Mouse (Mus musculus): Measurements from ENCODE around the gene Minar1. TPM values are rescaled to one million over a fixed set of nuclear protein-coding genes. Genes with fewer than 3 reads are reported as not detected.

Gene Minar1
- polyA plus RNA-seq (2012; ENCODE audit: low replicate concordance): not detected in 2 replicates

DNA sequence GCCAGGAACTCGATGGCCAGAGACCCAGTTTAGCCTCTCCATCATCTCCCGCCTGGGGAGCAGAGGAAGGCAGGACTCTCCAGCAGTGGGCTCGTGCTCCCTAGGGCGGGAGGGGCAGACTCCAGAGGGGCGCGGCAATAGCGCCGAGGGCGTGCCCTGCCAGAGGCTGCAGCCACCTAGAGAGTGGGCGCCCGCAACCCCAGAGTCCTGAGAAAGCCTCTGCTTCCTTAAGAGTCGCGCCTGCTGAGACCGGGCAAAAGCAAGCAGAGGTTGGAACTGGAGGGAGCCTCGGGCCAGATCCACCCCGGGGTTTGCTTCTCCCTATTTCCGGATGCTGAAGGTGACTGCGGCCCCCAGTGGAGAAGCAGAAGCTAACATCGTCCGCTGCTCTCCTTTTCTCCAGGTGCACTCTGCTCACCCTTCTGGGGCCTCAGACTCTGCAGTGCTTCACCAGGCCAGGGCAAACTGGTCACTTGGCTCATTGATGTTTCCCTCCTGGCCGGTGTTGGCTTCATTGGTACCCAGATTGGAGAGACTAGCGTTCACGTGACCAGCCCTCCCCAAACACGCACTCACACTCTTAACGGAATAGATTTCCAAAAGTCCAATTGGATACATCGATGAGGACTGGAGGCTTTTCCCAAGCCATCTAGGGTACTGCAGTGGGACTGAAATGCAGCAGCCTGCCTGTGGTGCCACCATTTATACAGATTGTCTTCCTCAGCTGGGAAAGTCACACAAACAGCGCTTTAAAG is at the start of gene Minar1:
Gene Minar1 (minus strand): TSS at position 120 of the 755 bp plus-strand sequence.

Other genes with a start within 250 kb of the Minar1 start
- gene Tmed3, start 81.9 kb upstream of the Minar1 start, polyA plus RNA-seq (2012; ENCODE audit: low replicate concordance): 24.2 and 25.2 TPM in 2 replicates
- not detected in 2 replicates for gene Ankrd34c, start 115.3 kb upstream of the Minar1 start, polyA plus RNA-seq (2012; ENCODE audit: low replicate concordance)

Measured in leukemia stem cell, adult 10-12 weeks (primary cell).